Mouse (Mus musculus) forebrain, postnatal 0 days (tissue): ENCODE measurements around the gene Rragc. TPM values are rescaled to one million over a fixed set of nuclear protein-coding genes. Genes with fewer than 3 reads are reported as not detected.

Experiments used
- ATAC-seq: fragments of 200-750 bp; cut with Nextera tagmentation; 2 replicates; pipeline ENCODE4 v1.8.0; 2017; ENCODE audit warnings: mild to moderate bottlenecking, moderate library complexity
- DNase-seq: peaks from one replicate; pipeline ENCODE4 v3.0.0-alpha.2; 2015
- H3K27ac ChIP-seq: fragments of 300-500 bp; sonication (generic); 2 replicates; pipeline ENCODE4 v1.5.1; 2014; ENCODE audit warnings: low read depth, mild to moderate bottlenecking, antibody characterized with exemption, low read length, moderate library complexity, mixed read lengths
- H3K27me3 ChIP-seq: fragments of 300-500 bp; sonication (generic); 2 replicates; pipeline ENCODE4 v1.6.1; 2014; ENCODE audit warnings: mild to moderate bottlenecking, low read length, mixed read lengths; ENCODE audit not compliant: insufficient read depth
- H3K36me3 ChIP-seq: fragments of 300-500 bp; sonication (generic); 2 replicates; pipeline ENCODE4 v1.6.1; 2014; ENCODE audit warnings: mild to moderate bottlenecking, moderate library complexity; ENCODE audit not compliant: insufficient read depth
- H3K4me1 ChIP-seq: fragments of 300-500 bp; sonication (generic); 2 replicates; pipeline ENCODE4 v1.6.1; 2014; ENCODE audit warnings: antibody characterized with exemption; ENCODE audit not compliant: insufficient read depth
- H3K4me2 ChIP-seq: fragments of 300-500 bp; sonication (generic); 2 replicates; pipeline ENCODE4 v1.6.1; 2014; ENCODE audit warnings: low read depth, mild to moderate bottlenecking, moderate library complexity
- H3K4me3 ChIP-seq: fragments of 300-500 bp; sonication (generic); 2 replicates; pipeline ENCODE4 v1.5.1; 2014; ENCODE audit warnings: low read depth, low read length, mixed read lengths
- H3K9ac ChIP-seq: fragments of 300-500 bp; sonication (generic); 2 replicates; pipeline ENCODE4 v1.6.1; 2014; ENCODE audit warnings: mild to moderate bottlenecking
- H3K9me3 ChIP-seq: fragments of 300-500 bp; sonication (generic); 2 replicates; pipeline ENCODE4 v1.6.1; 2016; ENCODE audit warnings: low read length
- CTCF ChIP-seq: sonication (generic); IDR thresholded peaks from 2 replicates; pipeline ENCODE4 v1.5.1; 2016; ENCODE audit warnings: antibody characterized with exemption, control low read depth, low read depth
- WGBS: fragments of 180-500 bp; shearing (Covaris S2); extraction: QIAGEN DNeasy Blood & Tissue Kit; methylation state at CpG from one replicate; pipeline ENCODE4 v1.1.7; 2014; 5-methylcytosine and 5-hydroxymethylcytosine counted together
- polyA plus RNA-seq: library from polyadenylated mRNA; unstranded; fragments of >200 nt; fragmentation: Nextera tagmentation; extraction: Ambion mirVana; gene quantifications from 2 replicates; pipeline ENCODE4 v1.2.1, GENCODE M21; 2015
- total RNA-seq: library from RNA; depleted of rRNA; stranded (reverse); fragments of >200 nt; gene quantifications from 2 replicates; pipeline ENCODE4 v1.2.3, GENCODE M21; 2014; rRNA removed

Gene Rragc
- total RNA-seq = 41.8 and 51.9 TPM in 2 replicates
- polyA plus RNA-seq = 32.8 and 42.6 TPM in 2 replicates

DNA sequence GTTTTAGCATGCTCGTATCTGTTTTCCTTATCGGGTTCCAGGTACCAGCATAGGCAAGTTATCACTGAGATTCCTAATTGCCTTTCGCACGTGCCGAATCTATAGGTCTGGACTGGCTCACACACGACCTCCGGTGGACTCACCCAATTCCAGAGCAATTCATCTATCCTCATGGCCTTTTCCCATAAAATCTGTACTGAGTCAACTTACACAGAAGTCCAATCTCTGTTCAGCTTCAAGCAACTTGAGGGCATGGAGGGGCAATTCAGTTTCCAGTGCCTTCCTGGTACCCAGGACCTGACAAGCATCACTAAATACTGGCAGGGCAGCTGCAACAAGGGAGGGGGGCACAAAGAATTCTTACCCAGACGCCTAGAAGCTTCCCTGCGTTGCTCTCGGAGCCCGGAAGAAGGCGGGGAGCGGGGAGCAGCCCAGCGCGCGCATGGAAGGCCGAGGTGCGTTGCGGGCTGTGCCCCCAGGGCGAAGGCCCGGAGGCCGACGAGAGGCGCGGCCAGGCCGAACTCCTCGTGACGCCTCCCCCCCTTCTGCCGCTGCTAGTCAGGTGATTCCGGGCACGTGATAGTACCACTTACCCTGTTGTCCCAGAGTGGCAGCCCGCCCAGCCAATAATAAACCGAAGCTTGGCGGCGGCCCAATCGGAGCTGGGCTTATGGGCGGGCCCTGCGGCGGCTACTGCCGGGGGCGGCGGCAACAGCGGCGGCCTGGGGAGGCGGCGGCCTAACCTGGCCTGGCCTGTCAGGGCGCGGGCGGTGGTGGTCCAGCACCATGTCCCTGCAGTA is at the start of gene Rragc:
Rragc (plus strand) TSS at position 699 of the 800 bp plus-strand sequence.
- no peaks in the 10 kb centered on the region for H3K9me3 ChIP-seq
- H3K27ac ChIP-seq = peak within 1 kb of the TSS; percentile 87
- H3K27me3 ChIP-seq = no peaks in the 10 kb centered on the region
- peak within 1 kb of the TSS; percentile 85 for H3K4me2 ChIP-seq
- H3K4me1 ChIP-seq = peaks cover 6% of the 10 kb centered on the region
- TF ChIP-seq CTCF = peak; percentile 29; the same call in 1 of the 2 replicates
- peak within 1 kb of the TSS; percentile 96 for H3K9ac ChIP-seq
- DNase-seq = peak; percentile 100
- H3K4me3 ChIP-seq = peak within 1 kb of the TSS; percentile 99
- H3K36me3 ChIP-seq = peaks cover 29% of the 10 kb centered on the region
- WGBS = 1% methylated on average over 49 of the region's 49 CpGs
- peak; percentile 100 for ATAC-seq

GRCm38 (mm10) chr4:123893726-123894125 is 23.5 kb upstream of the Rragc start:
- no peaks in the 10 kb centered on the region for H3K27me3 ChIP-seq
- H3K27ac ChIP-seq = no peak overlapping the region
- ATAC-seq (no peak), DNase-seq (no peak)
- no peaks in the 10 kb centered on the region for H3K4me1 ChIP-seq
- H3K9me3 ChIP-seq = no peaks in the 10 kb centered on the region
- H3K9ac ChIP-seq = no peak overlapping the region
- H3K4me3 ChIP-seq = no peak overlapping the region
- no peaks in the 10 kb centered on the region for H3K36me3 ChIP-seq
- no peak for TF ChIP-seq CTCF
- 91% methylated on average over 5 of the region's 5 CpGs for WGBS
- H3K4me2 ChIP-seq = no peak overlapping the region

DNA sequence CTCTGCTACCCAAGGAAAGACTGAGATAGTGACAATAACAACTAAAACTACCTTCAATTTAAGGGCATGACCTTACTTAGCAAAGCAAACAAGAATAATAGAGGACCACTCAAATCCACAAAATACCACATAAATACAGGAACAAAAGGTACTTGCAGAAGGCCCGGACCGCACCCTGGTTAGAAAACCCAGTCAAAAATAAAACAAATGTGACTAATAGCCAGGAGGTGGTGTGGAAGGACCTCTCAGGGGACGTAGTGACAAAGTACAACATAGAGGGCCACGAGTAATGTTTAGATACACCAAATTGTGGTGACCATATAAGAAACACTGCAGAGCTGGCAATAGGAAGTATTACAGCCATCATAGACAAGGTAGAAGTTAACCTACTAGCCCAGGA is 23.0 kb upstream of the Rragc start:
- no peak overlapping the region for H3K4me3 ChIP-seq
- H3K9me3 ChIP-seq = no peaks in the 10 kb centered on the region
- H3K4me2 ChIP-seq = no peak overlapping the region
- ATAC-seq = no peak
- no peak overlapping the region for H3K27ac ChIP-seq
- DNase-seq = no peak
- WGBS = 86% methylated on average over 4 of the region's 4 CpGs
- no peaks in the 10 kb centered on the region for H3K4me1 ChIP-seq
- no peak overlapping the region for H3K9ac ChIP-seq
- no peak for TF ChIP-seq CTCF
- H3K27me3 ChIP-seq = no peaks in the 10 kb centered on the region
- H3K36me3 ChIP-seq = no peaks in the 10 kb centered on the region

DNA sequence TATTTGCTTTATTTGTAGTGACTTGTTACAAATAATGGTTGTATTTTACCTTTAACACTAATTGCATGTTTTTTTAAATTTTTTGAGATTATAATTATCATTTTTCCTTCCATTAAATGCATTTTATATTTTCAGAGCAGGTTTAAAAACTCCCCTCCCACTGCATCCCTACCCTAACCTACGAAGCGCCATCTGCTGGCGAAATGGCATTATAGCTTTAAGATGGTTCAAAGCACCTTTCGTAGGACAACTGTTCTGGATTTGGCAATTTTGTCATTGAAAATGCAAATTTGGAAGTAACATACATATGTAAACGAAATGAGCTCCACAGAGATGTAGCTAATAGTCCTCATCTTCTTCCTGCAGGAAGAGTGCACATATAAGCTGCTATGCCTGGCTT is 18.6 kb upstream of the Rragc start:
- Histone ChIP-seq H3K27me3 (no peaks in the 10 kb centered on the region), H3K27ac (no peak overlapping the region), H3K9ac (no peak overlapping the region), H3K4me1 (no peaks in the 10 kb centered on the region), H3K36me3 (no peaks in the 10 kb centered on the region), H3K4me3 (no peak overlapping the region), H3K9me3 (no peaks in the 10 kb centered on the region), H3K4me2 (no peak overlapping the region)
- no peak for ATAC-seq
- 8% methylated on average over 5 of the region's 5 CpGs for WGBS
- peak; percentile 80 for DNase-seq
- TF ChIP-seq CTCF = peak; percentile 85

DNA sequence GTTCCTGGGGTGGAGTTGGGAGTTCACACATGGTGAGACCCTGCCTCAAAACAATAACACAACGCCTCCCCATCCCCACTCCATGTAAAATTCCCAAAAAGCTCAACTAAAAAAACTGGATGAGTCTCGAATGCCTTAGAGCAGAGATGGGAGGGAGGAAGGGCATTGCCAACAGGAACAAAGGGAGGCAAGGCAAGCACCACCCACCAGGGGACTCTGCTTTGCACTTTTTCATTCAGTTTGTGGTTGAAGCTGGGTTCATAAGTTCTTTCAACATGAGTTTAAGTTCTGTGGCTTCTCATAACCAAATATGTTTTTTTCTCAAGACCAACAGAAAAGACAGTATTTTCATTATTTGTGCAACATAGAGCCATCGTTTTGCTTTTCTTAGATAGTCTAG is 13.8 kb upstream of the Rragc start:
- no peak for TF ChIP-seq CTCF
- Histone ChIP-seq H3K4me3 (no peak overlapping the region), H3K27ac (no peak overlapping the region), H3K4me2 (no peak overlapping the region), H3K9me3 (no peaks in the 10 kb centered on the region), H3K4me1 (peaks cover 3% of the 10 kb centered on the region; the same call in 1 of the 2 replicates), H3K27me3 (no peaks in the 10 kb centered on the region), H3K9ac (no peak overlapping the region), H3K36me3 (no peaks in the 10 kb centered on the region)
- no peak for DNase-seq
- ATAC-seq = no peak
- WGBS = 77% methylated on average over 3 of the region's 3 CpGs

GRCm38 (mm10) chr4:123904333-123905125 is 12.7 kb upstream of the Rragc start, which contains the start of gene Mycbp:
Mycbp (plus strand) TSS chr4:123904832.
- TF ChIP-seq CTCF = no peak
- DNase-seq (peak; percentile 99), ATAC-seq (peak; percentile 100)
- H3K4me1 ChIP-seq = peaks cover 3% of the 10 kb centered on the region; the same call in 1 of the 2 replicates
- peak within 1 kb of the TSS; percentile 69 for H3K9ac ChIP-seq
- peaks cover 7% of the 10 kb centered on the region; the same call in 1 of the 2 replicates for H3K36me3 ChIP-seq
- peak within 1 kb of the TSS; percentile 87 for H3K4me2 ChIP-seq
- no peaks in the 10 kb centered on the region for H3K27me3 ChIP-seq
- no peaks in the 10 kb centered on the region for H3K9me3 ChIP-seq
- H3K4me3 ChIP-seq = peak within 1 kb of the TSS; percentile 70
- WGBS = 4% methylated on average over 49 of the region's 49 CpGs
- H3K27ac ChIP-seq = peak within 1 kb of the TSS; percentile 29; the same call in 1 of the 2 replicates
